Mouse (Mus musculus): Measurements from ENCODE around the gene Arrdc5.
A peak's percentile ranks its signal among the peaks of the same experiment; 100 is the strongest.
"Not testable (repeated sequence)": the region's sequence is repeated elsewhere in the genome, so short reads cannot be mapped to it uniquely, and the experiment has no call there.

GRCm38 (mm10) chr17:56258269-56258668, 41.8 kb downstream of the Arrdc5 start:
- TF ChIP-seq CTCF (conservative IDR thresholded peaks at IDR 0.05 in 1 of 2, IDR thresholded peaks at IDR 0.05 in 1 of 2; ENCODE audit: low read depth in 2 of 2, low read length in 2 of 2) (peak in 1 of 2 experiments; percentile 39; a peak in 2 of 4 replicates), MXI1 (IDR thresholded peaks at IDR 0.05; ENCODE audit: low read depth, low read length) (peak; percentile 42; the same call in 1 of the 2 replicates)
- TF ChIP-seq POLR2A (IDR thresholded peaks at IDR 0.05; ENCODE audit: low read depth, low read length); ETS1 (conservative IDR thresholded peaks at IDR 0.05; ENCODE audit: low read depth, low read length); RAD21 (IDR thresholded peaks at IDR 0.05; ENCODE audit: low read depth, low read length): not testable (repeated sequence)

All from CH12.LX (cell line).